Mouse (Mus musculus) liver, embryonic 14.5 days (tissue): ENCODE results near the gene Kdm5d. TPM values are rescaled to one million over a fixed set of nuclear protein-coding genes. Genes with fewer than 3 reads are reported as not detected.
A peak's percentile ranks its signal among the peaks of the same experiment; 100 is the strongest.

Experiments used
- ATAC-seq: fragments of 200-750 bp; cut with Nextera tagmentation; 2 replicates; pipeline ENCODE4 v1.8.0; 2017; ENCODE audit warnings: moderate number of reproducible peaks, mild to moderate bottlenecking, moderate library complexity; ENCODE audit not compliant: insufficient read depth
- DNase-seq, 3 experiments: peaks; one replicate each; pipeline ENCODE4 v3.0.0-alpha.2; 2012 to 2013; ENCODE audit warnings: low read depth in 3 of 3, low spot score in 3 of 3
- H3K27ac ChIP-seq: fragments of 300-500 bp; sonication (generic); 2 replicates; pipeline ENCODE4 v1.5.1; 2014; ENCODE audit warnings: moderate library complexity, mild to moderate bottlenecking, control low read depth, inconsistent platforms
- H3K27me3 ChIP-seq: fragments of 300-500 bp; sonication (generic); 2 replicates; pipeline ENCODE4 v1.6.1; 2014; ENCODE audit warnings: mild to moderate bottlenecking, low read length, moderate library complexity; ENCODE audit not compliant: control insufficient read depth, insufficient read depth
- H3K36me3 ChIP-seq: fragments of 300-500 bp; sonication (generic); replicated peaks from 2 replicates; pipeline ENCODE4 v1.6.1; 2014; ENCODE audit warnings: low read depth; ENCODE audit not compliant: control insufficient read depth, insufficient read depth
- H3K4me1 ChIP-seq, 2 experiments: fragments of 200-500 bp in 1 of 2; fragments of 300-500 bp in 1 of 2; sonication (generic) in 1 of 2; replicated peaks; 2 replicates each; pipeline ENCODE4 v1.6.1; 2012 to 2014; ENCODE audit warnings: antibody characterized with exemption in 1 of 2, inconsistent platforms in 1 of 2, low read length in 1 of 2; ENCODE audit not compliant: control insufficient read depth in 2 of 2, insufficient read depth in 2 of 2
- H3K4me2 ChIP-seq: fragments of 300-500 bp; sonication (generic); 2 replicates; pipeline ENCODE4 v1.6.1; 2014; ENCODE audit warnings: low read depth, mild to moderate bottlenecking, control low read depth, moderate library complexity
- H3K4me3 ChIP-seq, 2 experiments: fragments of 200-500 bp in 1 of 2; fragments of 300-500 bp in 1 of 2; sonication (generic) in 1 of 2; 2 replicates each; pipeline ENCODE4 v1.5.1; 2012 to 2014; ENCODE audit warnings: low read depth in 2 of 2, low read length in 2 of 2, mild to moderate bottlenecking in 2 of 2, control low read depth in 1 of 2, inconsistent platforms in 1 of 2, moderate library complexity in 1 of 2; ENCODE audit not compliant: insufficient read depth in 1 of 2
- H3K9ac ChIP-seq: fragments of 300-500 bp; sonication (generic); replicated peaks from 2 replicates; pipeline ENCODE4 v1.6.1; 2014; ENCODE audit warnings: mild to moderate bottlenecking, control low read depth, moderate library complexity
- H3K9me3 ChIP-seq: fragments of 300-500 bp; sonication (generic); 2 replicates; pipeline ENCODE4 v1.6.1; 2016; ENCODE audit warnings: low read length, mixed read lengths; ENCODE audit not compliant: control insufficient read depth
- CTCF ChIP-seq: IDR thresholded peaks from 2 replicates; pipeline ENCODE4 v1.5.1; 2016; ENCODE audit warnings: antibody characterized with exemption, low read depth, control low read depth
- EP300 ChIP-seq: IDR thresholded peaks from 2 replicates; pipeline ENCODE4 v1.6.1; 2016; ENCODE audit warnings: antibody characterized with exemption, low read depth
- WGBS: fragments of 180-500 bp; shearing (Covaris S2); extraction: QIAGEN DNeasy Blood & Tissue Kit; methylation state at CpG from one replicate; pipeline ENCODE4 v1.1.7; 2014; ENCODE audit not compliant: insufficient replicate concordance; 5-methylcytosine and 5-hydroxymethylcytosine counted together
- microRNA-seq: library from miRNA; unstranded; fragments of <30 nt; microRNA quantifications from one replicate; pipeline ENCODE4, GENCODE M21; 2016
- polyA plus RNA-seq, 2 experiments: library from polyadenylated mRNA; depleted of rRNA in 1 of 2; stranded (reverse) in 1 of 2; unstranded in 1 of 2; fragments of >200 nt; fragmentation: Nextera tagmentation in 1 of 2; extraction: Ambion mirVana in 1 of 2; gene quantifications; 2 replicates each; pipeline versions ENCODE4 v1.2.1 to v1.2.3; 2012 to 2014

The Kdm5d gene
- polyA plus RNA-seq (2012; rRNA removed) (2.0 and 3.7 TPM in 2 replicates), polyA plus RNA-seq (2014; fragmentation: Nextera tagmentation; extraction: Ambion mirVana) (4.8 TPM in 1 of 2 replicates, not detected in the other)

GRCm38 (mm10) chrY:897393-898227, at the start of gene Kdm5d:
TSS of gene Kdm5d (plus strand) at chrY:897788.
- no peaks in the 10 kb centered on the region for H3K27me3 ChIP-seq
- DNase-seq (peak; percentile 0 to 44 (median 15)), ATAC-seq (no peak)
- no peaks in the 10 kb centered on the region for H3K4me1 ChIP-seq
- WGBS, result under 1% methylated on average over 34 of the region's 34 CpGs
- peak within 1 kb of the TSS; percentile 40; the same call in 1 of the 2 replicates for H3K4me2 ChIP-seq
- peak within 1 kb of the TSS; percentile 55 to 69 for H3K4me3 ChIP-seq
- H3K36me3 ChIP-seq, result no peaks in the 10 kb centered on the region
- H3K27ac ChIP-seq, result no peak within 1 kb of the TSS
- no peak within 1 kb of the TSS; the same call in 1 of the 2 replicates for H3K9ac ChIP-seq
- no peaks in the 10 kb centered on the region for H3K9me3 ChIP-seq
- no peak for TF ChIP-seq EP300
- TF ChIP-seq CTCF, result no peak

GRCm38 (mm10) chrY:872404-872803, 25.2 kb upstream of the Kdm5d start:
- Histone ChIP-seq H3K27me3 (no peaks in the 10 kb centered on the region), H3K4me3 (no peak overlapping the region), H3K4me1 (no peaks in the 10 kb centered on the region), H3K9me3 (no peaks in the 10 kb centered on the region), H3K36me3 (no peaks in the 10 kb centered on the region), H3K9ac (no peak overlapping the region), H3K4me2 (no peak overlapping the region), H3K27ac (no peak overlapping the region)
- ATAC-seq (no peak), DNase-seq (no peak)
- TF ChIP-seq EP300 (no peak), CTCF (no peak)

GRCm38 (mm10) chrY:872855-873549, 24.6 kb upstream of the Kdm5d start:
- TF ChIP-seq CTCF, result no peak
- no peak for TF ChIP-seq EP300
- no peaks in the 10 kb centered on the region for H3K27me3 ChIP-seq
- ATAC-seq (no peak), DNase-seq (no peak)
- no peaks in the 10 kb centered on the region for H3K9me3 ChIP-seq
- no peak overlapping the region for H3K9ac ChIP-seq
- H3K4me3 ChIP-seq, result no peak overlapping the region
- H3K4me1 ChIP-seq, result no peaks in the 10 kb centered on the region
- WGBS, result 27% methylated on average over 10 of the region's 18 CpGs
- no peak overlapping the region for H3K27ac ChIP-seq
- H3K36me3 ChIP-seq, result no peaks in the 10 kb centered on the region
- no peak overlapping the region for H3K4me2 ChIP-seq

Small RNAs within 50 kb of the gene (microRNA-seq; reads per million reads assigned to microRNA genes)
- gene Gm47281, result not detected

Other genes starting within 250 kb of the Kdm5d start
- 0.01 TPM in 1 of 2 replicates, not detected in the other for gene Zfy1, start 100.4 kb upstream of the Kdm5d start, polyA plus RNA-seq (2012; rRNA removed)
- gene Zfy1, start 100.4 kb upstream of the Kdm5d start, polyA plus RNA-seq (2014; fragmentation: Nextera tagmentation; extraction: Ambion mirVana), result not detected in 2 replicates
- not detected in 2 replicates for gene Uba1y, start 79.1 kb upstream of the Kdm5d start, polyA plus RNA-seq (2012; rRNA removed)
- gene Uba1y, start 79.1 kb upstream of the Kdm5d start, polyA plus RNA-seq (2014; fragmentation: Nextera tagmentation; extraction: Ambion mirVana), result not detected in 2 replicates
- 10.8 and 20.6 TPM in 2 replicates for gene Eif2s3y, start 112.8 kb downstream of the Kdm5d start, polyA plus RNA-seq (2012; rRNA removed)
- 27.1 TPM in 1 of 2 replicates, not detected in the other for gene Eif2s3y, start 112.8 kb downstream of the Kdm5d start, polyA plus RNA-seq (2014; fragmentation: Nextera tagmentation; extraction: Ambion mirVana)